Comparison of ENCODE assay signal across 36 mouse cellular contexts in genomic region chr5:120920296-120920695, GRCm38 (mm10). TPM values are rescaled to one million over a fixed set of nuclear protein-coding genes. Genes with fewer than 3 reads are reported as not detected.
"Had no signal": no experiment of that assay in that cellular context is flagged by ENCODE, and none has a peak within 500 bp of the region (broad histone marks: within the 10 kb centered on the region; RNA-seq: fewer than 3 reads in every experiment).

No protein-coding gene starts in this region.

- H3K9me3 ChIP-seq: limb, embryonic 10.5 days; limb, embryonic 12.5 days; limb, embryonic 13.5 days; limb, embryonic 15.5 days; liver, embryonic 12.5 days; liver, embryonic 13.5 days; liver, embryonic 15.5 days; lung, embryonic 15.5 days; midbrain, embryonic 10.5 days; midbrain, embryonic 12.5 days; midbrain, embryonic 13.5 days; midbrain, embryonic 15.5 days had no signal

- H3K9ac ChIP-seq: limb, embryonic 12.5 days; limb, embryonic 13.5 days; limb, embryonic 15.5 days; liver, embryonic 12.5 days; liver, embryonic 13.5 days; liver, embryonic 14.5 days; liver, embryonic 15.5 days; liver, postnatal 0 days; lung, embryonic 14.5 days; lung, embryonic 15.5 days; midbrain, embryonic 12.5 days; midbrain, embryonic 13.5 days; midbrain, embryonic 15.5 days had no signal

- H3K4me1 ChIP-seq: limb, embryonic 10.5 days; limb, embryonic 12.5 days; limb, embryonic 13.5 days; limb, embryonic 15.5 days; liver, embryonic 12.5 days; liver, embryonic 13.5 days; liver, embryonic 15.5 days; lung, embryonic 15.5 days; megakaryocyte, embryonic 14.5 days; midbrain, embryonic 10.5 days; midbrain, embryonic 12.5 days; midbrain, embryonic 13.5 days; midbrain, embryonic 15.5 days had no signal

- H3K27ac ChIP-seq: limb, embryonic 10.5 days; limb, embryonic 12.5 days; limb, embryonic 13.5 days; limb, embryonic 15.5 days; liver, embryonic 12.5 days; liver, embryonic 13.5 days; liver, embryonic 14.5 days; liver, embryonic 15.5 days; lung, embryonic 15.5 days; macrophage; midbrain, embryonic 10.5 days; midbrain, embryonic 12.5 days; midbrain, embryonic 13.5 days; midbrain, embryonic 15.5 days had no signal

- ATAC-seq: liver, embryonic 12.5 days; liver, postnatal 0 days; lung, postnatal 0 days; midbrain, embryonic 13.5 days; midbrain, embryonic 15.5 days; midbrain, embryonic 16.5 days had no signal

- H3K4me2 ChIP-seq: limb, embryonic 12.5 days; limb, embryonic 13.5 days; limb, embryonic 15.5 days; liver, embryonic 11.5 days; liver, embryonic 12.5 days; liver, embryonic 13.5 days; liver, embryonic 15.5 days; lung, embryonic 14.5 days; lung, embryonic 15.5 days; midbrain, embryonic 11.5 days; midbrain, embryonic 12.5 days; midbrain, embryonic 13.5 days; midbrain, embryonic 15.5 days had no signal

- DNase-seq: left cerebral cortex, postnatal 4 days; liver; liver, embryonic 13.5 days; liver, postnatal 0 days; lung, adult 18-20 months; lung, adult 2 months; lung, embryonic 14.5 days; lung, postnatal 10 days; lung, postnatal 14 days; lung, postnatal 36 days; midbrain, embryonic 14.5 days had no signal

- H3K36me3 ChIP-seq: limb, embryonic 10.5 days; limb, embryonic 12.5 days; limb, embryonic 13.5 days; limb, embryonic 15.5 days; liver, embryonic 12.5 days; liver, embryonic 13.5 days; liver, embryonic 15.5 days; lung, embryonic 15.5 days; midbrain, embryonic 10.5 days; midbrain, embryonic 12.5 days; midbrain, embryonic 13.5 days; midbrain, embryonic 15.5 days had no signal

- H3K4me3 ChIP-seq: limb, embryonic 10.5 days; limb, embryonic 12.5 days; limb, embryonic 13.5 days; limb, embryonic 15.5 days; liver, embryonic 12.5 days; liver, embryonic 13.5 days; liver, embryonic 15.5 days; lung, embryonic 15.5 days; megakaryocyte, embryonic 14.5 days; midbrain, embryonic 10.5 days; midbrain, embryonic 12.5 days; midbrain, embryonic 13.5 days; midbrain, embryonic 15.5 days; myocyte had no signal

- H3K27me3 ChIP-seq: limb, embryonic 12.5 days; limb, embryonic 13.5 days; limb, embryonic 15.5 days; liver, embryonic 12.5 days; liver, embryonic 13.5 days; liver, embryonic 15.5 days; lung, embryonic 15.5 days; midbrain, embryonic 12.5 days; midbrain, embryonic 13.5 days; midbrain, embryonic 15.5 days had no signal

RNA-seq across cellular contexts. Expression of gene Oas1d, which starts 6.0 kb away (rescaled TPM):
- polyA plus RNA-seq: limb, embryonic 10.5 days; limb, embryonic 11.5 days; limb, embryonic 12.5 days; limb, embryonic 13.5 days; limb, embryonic 14.5 days; limb, embryonic 15.5 days; liver, adult 2 months; liver, embryonic 11.5 days; liver, embryonic 12.5 days; liver, embryonic 13.5 days; liver, embryonic 14.5 days; liver, embryonic 15.5 days; liver, embryonic 16.5 days; liver, postnatal 0 days; lung, adult 2 months; lung, embryonic 14.5 days; lung, embryonic 15.5 days; lung, embryonic 16.5 days; lung, postnatal 0 days; macrophage; midbrain, embryonic 10.5 days; midbrain, embryonic 11.5 days; midbrain, embryonic 12.5 days; midbrain, embryonic 13.5 days; midbrain, embryonic 14.5 days; myocyte had no signal

RNA-seq across cellular contexts. Expression of gene Oas1g, which starts 32.9 kb away (rescaled TPM):
- polyA plus RNA-seq: limb, embryonic 11.5 days; limb, embryonic 13.5 days; lung, embryonic 14.5 days; midbrain, embryonic 10.5 days; midbrain, embryonic 16.5 days; myocyte had no signal

RNA-seq across cellular contexts. Expression of gene Oas1h, which starts 59.1 kb away (rescaled TPM):
- polyA plus RNA-seq: limb, embryonic 10.5 days; limb, embryonic 11.5 days; limb, embryonic 12.5 days; limb, embryonic 13.5 days; limb, embryonic 14.5 days; limb, embryonic 15.5 days; liver, adult 2 months; liver, embryonic 11.5 days; liver, embryonic 12.5 days; liver, embryonic 13.5 days; liver, embryonic 14.5 days; liver, embryonic 15.5 days; liver, embryonic 16.5 days; liver, postnatal 0 days; lung, adult 2 months; lung, embryonic 14.5 days; lung, embryonic 15.5 days; lung, embryonic 16.5 days; lung, postnatal 0 days; macrophage; midbrain, embryonic 10.5 days; midbrain, embryonic 11.5 days; midbrain, embryonic 12.5 days; midbrain, embryonic 13.5 days; midbrain, embryonic 14.5 days; midbrain, embryonic 15.5 days; midbrain, embryonic 16.5 days; midbrain, postnatal 0 days; myocyte had no signal
